Mouse (Mus musculus): ENCODE results near the gene Hoxd11. TPM values are rescaled to one million over a fixed set of nuclear protein-coding genes. Genes with fewer than 3 reads are reported as not detected.
A peak's percentile ranks its signal among the peaks of the same experiment; 100 is the strongest.

Hoxd11 gene
- polyA plus RNA-seq, 1 experiment, result not detected

- TF ChIP-seq CTCF (IDR thresholded peaks at IDR 0.05; ENCODE audit: extremely low read depth, insufficient read depth, insufficient read length, insufficient replicate concordance), result no peak
- TF ChIP-seq POLR2A (IDR thresholded peaks at IDR 0.05; ENCODE audit: low read depth, low read length), result no peak
- Histone ChIP-seq H3K4me1 (ENCODE audit: control insufficient read depth, insufficient read depth, insufficient read length) (no peaks in the 10 kb centered on the region; the same call in 1 of the 2 replicates), H3K27me3 (ENCODE audit: control insufficient read depth, insufficient read depth, low read length) (peaks cover 27% of the 10 kb centered on the region), H3K27ac (ENCODE audit: insufficient read depth, low read length) (no peak overlapping the region), H3K36me3 (ENCODE audit: control insufficient read depth, insufficient read depth, low read length) (no peaks in the 10 kb centered on the region), H3K4me3 (ENCODE audit: extremely low read depth, insufficient read depth, insufficient read length) (no peak overlapping the region)
- WGBS, result 6% methylated on average over 7 of the region's 7 CpGs
- DNase-seq (ENCODE audit: low read depth in 1 of 2, low spot score in 2 of 2), result no peak
These were observed 12.9 kb upstream of the Hoxd11 start for GRCm38 (mm10) chr2:74666411-74666810.

- no peaks in the 10 kb centered on the region for H3K36me3 ChIP-seq (ENCODE audit: control insufficient read depth, insufficient read depth, low read length)
These were observed 12.0 kb upstream of the Hoxd11 start for GRCm38 (mm10) chr2:74667191-74667841.

GRCm38 (mm10) chr2:74667842-74668357 is 11.5 kb upstream of the Hoxd11 start, which contains the start of gene Hoxd13:
Gene Hoxd13, plus strand, starts transcription at chr2:74668310.
- 3% methylated on average over 35 of the region's 51 CpGs for WGBS
- TF ChIP-seq POLR2A (IDR thresholded peaks at IDR 0.05; ENCODE audit: low read depth, low read length), result no peak
- no peak for TF ChIP-seq CTCF (IDR thresholded peaks at IDR 0.05; ENCODE audit: extremely low read depth, insufficient read depth, insufficient read length, insufficient replicate concordance)
- no peaks in the 10 kb centered on the region for H3K36me3 ChIP-seq (ENCODE audit: control insufficient read depth, insufficient read depth, low read length)
- DNase-seq (ENCODE audit: low read depth in 1 of 2, low spot score in 2 of 2), result no peak
- peak within 1 kb of the TSS; percentile 4; the same call in 1 of the 2 replicates for H3K4me3 ChIP-seq (ENCODE audit: extremely low read depth, insufficient read depth, insufficient read length)
- H3K27me3 ChIP-seq (ENCODE audit: control insufficient read depth, insufficient read depth, low read length), result peaks cover 31% of the 10 kb centered on the region
- H3K4me1 ChIP-seq (ENCODE audit: control insufficient read depth, insufficient read depth, insufficient read length), result peaks cover 1% of the 10 kb centered on the region
- H3K27ac ChIP-seq (ENCODE audit: insufficient read depth, low read length), result no peak within 1 kb of the TSS

More at GRCm38 (mm10) chr2:74667191-74667841, 12.0 kb upstream of the Hoxd11 start:
- Histone ChIP-seq H3K27ac (ENCODE audit: insufficient read depth, low read length) (no peak overlapping the region), H3K27me3 (ENCODE audit: control insufficient read depth, insufficient read depth, low read length) (peaks cover 27% of the 10 kb centered on the region), H3K4me3 (ENCODE audit: extremely low read depth, insufficient read depth, insufficient read length) (no peak overlapping the region), H3K4me1 (ENCODE audit: control insufficient read depth, insufficient read depth, insufficient read length) (no peaks in the 10 kb centered on the region; the same call in 1 of the 2 replicates)
- 9% methylated on average over 36 of the region's 36 CpGs for WGBS
- TF ChIP-seq POLR2A (IDR thresholded peaks at IDR 0.05; ENCODE audit: low read depth, low read length) (no peak), CTCF (IDR thresholded peaks at IDR 0.05; ENCODE audit: extremely low read depth, insufficient read depth, insufficient read length, insufficient replicate concordance) (no peak)
- DNase-seq (ENCODE audit: low read depth in 1 of 2, low spot score in 2 of 2), result no peak

- H3K27me3 ChIP-seq (ENCODE audit: control insufficient read depth, insufficient read depth, low read length), result peaks cover 33% of the 10 kb centered on the region
- peaks cover 2% of the 10 kb centered on the region for H3K4me1 ChIP-seq (ENCODE audit: control insufficient read depth, insufficient read depth, insufficient read length)
- no peak for TF ChIP-seq POLR2A (IDR thresholded peaks at IDR 0.05; ENCODE audit: low read depth, low read length)
- TF ChIP-seq CTCF (IDR thresholded peaks at IDR 0.05; ENCODE audit: extremely low read depth, insufficient read depth, insufficient read length, insufficient replicate concordance), result no peak
- WGBS, result 2% methylated on average over 70 of the region's 74 CpGs
- no peaks in the 10 kb centered on the region for H3K36me3 ChIP-seq (ENCODE audit: control insufficient read depth, insufficient read depth, low read length)
- 0 out of 2 replicates have a peak overlapping the region, but pooled peaks have one; percentile 4 for H3K4me3 ChIP-seq (ENCODE audit: extremely low read depth, insufficient read depth, insufficient read length)
- no peak for DNase-seq (ENCODE audit: low read depth in 1 of 2, low spot score in 2 of 2)
- H3K27ac ChIP-seq (ENCODE audit: insufficient read depth, low read length), result no peak overlapping the region
These were observed 10.8 kb upstream of the Hoxd11 start for GRCm38 (mm10) chr2:74668370-74669229.

- DNase-seq (ENCODE audit: low read depth in 1 of 2, low spot score in 2 of 2), result no peak
- peaks cover 35% of the 10 kb centered on the region for H3K27me3 ChIP-seq (ENCODE audit: control insufficient read depth, insufficient read depth, low read length)
- no peaks in the 10 kb centered on the region for H3K36me3 ChIP-seq (ENCODE audit: control insufficient read depth, insufficient read depth, low read length)
- peaks cover 2% of the 10 kb centered on the region for H3K4me1 ChIP-seq (ENCODE audit: control insufficient read depth, insufficient read depth, insufficient read length)
- TF ChIP-seq CTCF (IDR thresholded peaks at IDR 0.05; ENCODE audit: extremely low read depth, insufficient read depth, insufficient read length, insufficient replicate concordance) (no peak), POLR2A (IDR thresholded peaks at IDR 0.05; ENCODE audit: low read depth, low read length) (no peak)
- H3K4me3 ChIP-seq (ENCODE audit: extremely low read depth, insufficient read depth, insufficient read length), result no peak overlapping the region
- WGBS, result 11% methylated on average over 3 of the region's 3 CpGs
- H3K27ac ChIP-seq (ENCODE audit: insufficient read depth, low read length), result no peak overlapping the region
These were observed 10.2 kb upstream of the Hoxd11 start for GRCm38 (mm10) chr2:74669230-74669578.

- DNase-seq (ENCODE audit: low read depth in 1 of 2, low spot score in 2 of 2), result no peak
- Histone ChIP-seq H3K4me3 (ENCODE audit: extremely low read depth, insufficient read depth, insufficient read length) (no peak overlapping the region), H3K36me3 (ENCODE audit: control insufficient read depth, insufficient read depth, low read length) (no peaks in the 10 kb centered on the region), H3K27ac (ENCODE audit: insufficient read depth, low read length) (no peak overlapping the region), H3K27me3 (ENCODE audit: control insufficient read depth, insufficient read depth, low read length) (peaks cover 37% of the 10 kb centered on the region), H3K4me1 (ENCODE audit: control insufficient read depth, insufficient read depth, insufficient read length) (peaks cover 2% of the 10 kb centered on the region)
- TF ChIP-seq POLR2A (IDR thresholded peaks at IDR 0.05; ENCODE audit: low read depth, low read length) (no peak), CTCF (IDR thresholded peaks at IDR 0.05; ENCODE audit: extremely low read depth, insufficient read depth, insufficient read length, insufficient replicate concordance) (no peak)
- 6% methylated on average over 14 of the region's 14 CpGs for WGBS
These were observed 9.6 kb upstream of the Hoxd11 start for GRCm38 (mm10) chr2:74669650-74670235.
